17 mouse cellular contexts compared by ENCODE assay signal in genomic region chr3:107369156-107369555, GRCm38 (mm10).
"Had no signal": no experiment of that assay in that cellular context is flagged by ENCODE, and none has a peak within 500 bp of the region (broad histone marks: within the 10 kb centered on the region; RNA-seq: fewer than 3 reads in every experiment).

No protein-coding gene starts in this region.

- ATAC-seq: liver, embryonic 12.5 days; liver, postnatal 0 days; lung, postnatal 0 days; midbrain, embryonic 13.5 days; midbrain, embryonic 15.5 days; midbrain, embryonic 16.5 days had no signal

- DNase-seq: left cerebral cortex, postnatal 4 days; liver; liver, embryonic 13.5 days; liver, postnatal 0 days; lung, adult 18-20 months; lung, adult 2 months; lung, embryonic 14.5 days; lung, postnatal 10 days; lung, postnatal 14 days; lung, postnatal 36 days; lung, postnatal 4 days; midbrain, embryonic 14.5 days had no signal
